Mouse (Mus musculus): ENCODE measurements around the gene Vmn1r195.

- no peak for TF ChIP-seq CTCF (IDR thresholded peaks at IDR 0.05; ENCODE audit: borderline replicate concordance, extremely low read depth, insufficient read depth, insufficient read length)
- TF ChIP-seq POLR2A (IDR thresholded peaks at IDR 0.05; ENCODE audit: borderline replicate concordance, extremely low read depth, insufficient read depth, insufficient read length, poor library complexity, severe bottlenecking) = no peak
These were observed 26.4 kb upstream of the Vmn1r195 start, which contains the start of gene Vmn1r194 for GRCm38 (mm10) chr13:22243915-22244314.
